Mouse (Mus musculus) layer of hippocampus, adult 8-10 months (tissue): ENCODE data around the gene Taok3. TPM values are rescaled to one million over a fixed set of nuclear protein-coding genes. Genes with fewer than 3 reads are reported as not detected.

Experiments
- DNase-seq, 2 experiments: peaks; one replicate each; pipeline ENCODE4 v3.0.0; 2022; ENCODE audit warnings: low spot score in 2 of 2
- total RNA-seq, 4 experiments: library from RNA; stranded (reverse); gene quantifications; 2 replicates each; pipeline ENCODE4 v1.2.4; 2022

Taok3 gene
- total RNA-seq, 4 experiments from 2014 or later, result 55.8 to 65.4 (median 61.2) TPM

GRCm38 (mm10) chr5:117140374-117140773 is 20.4 kb downstream of the Taok3 start:
- no peak for DNase-seq

GRCm38 (mm10) chr5:117143721-117144135 is 23.8 kb downstream of the Taok3 start:
- DNase-seq, result no peak

GRCm38 (mm10) chr5:117146165-117146564 is 26.2 kb downstream of the Taok3 start:
- no peak for DNase-seq

GRCm38 (mm10) chr5:117147187-117148095 is 27.5 kb downstream of the Taok3 start:
- peak in 1 of 2 experiments; percentile 17 for DNase-seq

- no peak for DNase-seq
Observed at GRCm38 (mm10) chr5:117149054-117149942, 29.4 kb downstream of the Taok3 start.

GRCm38 (mm10) chr5:117150068-117150467 is 30.1 kb downstream of the Taok3 start:
- DNase-seq, result no peak

- no peak for DNase-seq
Observed at GRCm38 (mm10) chr5:117152944-117153343, 33.0 kb downstream of the Taok3 start.

- no peak for DNase-seq
Observed at GRCm38 (mm10) chr5:117153527-117154091, 33.7 kb downstream of the Taok3 start.

- no peak for DNase-seq
Observed at GRCm38 (mm10) chr5:117158335-117159018, 38.5 kb downstream of the Taok3 start.

GRCm38 (mm10) chr5:117159326-117159725 is 39.4 kb downstream of the Taok3 start:
- no peak for DNase-seq

- no peak for DNase-seq
Observed at GRCm38 (mm10) chr5:117159805-117160291, 39.9 kb downstream of the Taok3 start.

GRCm38 (mm10) chr5:117160499-117160898 is 40.6 kb downstream of the Taok3 start:
- DNase-seq, result no peak

GRCm38 (mm10) chr5:117163790-117164189 is 43.9 kb downstream of the Taok3 start:
- DNase-seq, result no peak

- no peak for DNase-seq
Observed at GRCm38 (mm10) chr5:117164516-117164915, 44.6 kb downstream of the Taok3 start.

- DNase-seq, result no peak
Observed at GRCm38 (mm10) chr5:117164923-117165322, 45.0 kb downstream of the Taok3 start.

- no peak for DNase-seq
Observed at GRCm38 (mm10) chr5:117165946-117166345, 46.0 kb downstream of the Taok3 start.

- DNase-seq, result no peak
Observed at GRCm38 (mm10) chr5:117166811-117167365, 47.0 kb downstream of the Taok3 start.

- DNase-seq, result no peak
Observed at GRCm38 (mm10) chr5:117168351-117169100, 48.6 kb downstream of the Taok3 start.

- no peak for DNase-seq
Observed at GRCm38 (mm10) chr5:117174057-117174456, 54.1 kb downstream of the Taok3 start.

GRCm38 (mm10) chr5:117175896-117176295 is 56.0 kb downstream of the Taok3 start:
- DNase-seq, result no peak
